Mouse (Mus musculus) embryonic facial prominence, embryonic 10.5 days (tissue): ENCODE data around the gene Col19a1. TPM values are rescaled to one million over a fixed set of nuclear protein-coding genes. Genes with fewer than 3 reads are reported as not detected.

Source experiments
- DNase-seq: peaks from one replicate; pipeline ENCODE4 v3.0.0-alpha.2; 2017; ENCODE audit warnings: low spot score
- H3K27ac ChIP-seq: fragments of 300-500 bp; sonication (generic); replicated peaks from 2 replicates; pipeline ENCODE4 v1.5.1; 2016; ENCODE audit warnings: mild to moderate bottlenecking
- H3K27me3 ChIP-seq: fragments of 300-500 bp; sonication (generic); replicated peaks from 2 replicates; pipeline ENCODE4 v1.6.1; 2016; ENCODE audit warnings: low read depth, mild to moderate bottlenecking; ENCODE audit not compliant: poor library complexity, severe bottlenecking
- H3K36me3 ChIP-seq: fragments of 300-500 bp; sonication (generic); replicated peaks from 2 replicates; pipeline ENCODE4 v1.6.1; 2016; ENCODE audit warnings: mild to moderate bottlenecking, moderate library complexity
- H3K4me1 ChIP-seq: fragments of 300-500 bp; sonication (generic); 2 replicates; pipeline ENCODE4 v1.6.1; 2016
- H3K4me3 ChIP-seq: fragments of 300-500 bp; sonication (generic); 2 replicates; pipeline ENCODE4 v1.5.1; 2016; ENCODE audit warnings: mild to moderate bottlenecking, moderate library complexity
- H3K9me3 ChIP-seq: fragments of 300-500 bp; sonication (generic); 2 replicates; pipeline ENCODE4 v1.6.1; 2016; ENCODE audit warnings: mild to moderate bottlenecking
- WGBS: fragments of 180-500 bp; shearing (Covaris S2); methylation state at CpG from one replicate; pipeline ENCODE4 v1.1.7; 2016; 5-methylcytosine and 5-hydroxymethylcytosine counted together
- polyA plus RNA-seq: library from polyadenylated mRNA; unstranded; fragments of >200 nt; fragmentation: Nextera tagmentation; extraction: Ambion mirVana; gene quantifications from 2 replicates; pipeline ENCODE4 v1.2.1, GENCODE M21; 2016

Col19a1 gene
- polyA plus RNA-seq, 1 experiment from 2014 or later = 0.42 TPM

- Histone ChIP-seq H3K36me3 (peaks cover 14% of the 10 kb centered on the region), H3K9me3 (no peaks in the 10 kb centered on the region), H3K4me1 (peaks cover 20% of the 10 kb centered on the region), H3K4me3 (no peak overlapping the region), H3K27me3 (no peaks in the 10 kb centered on the region), H3K27ac (no peak overlapping the region)
- WGBS = 63% methylated on average over 3 of the region's 3 CpGs
- no peak for DNase-seq
Measured at GRCm38 (mm10) chr1:24231504-24232270, 355.6 kb downstream of the Col19a1 start.

GRCm38 (mm10) chr1:24230428-24230827 is 356.8 kb downstream of the Col19a1 start:
- Histone ChIP-seq H3K4me3 (no peak overlapping the region), H3K4me1 (peaks cover 24% of the 10 kb centered on the region), H3K27ac (peak overlapping the region; percentile 30; the same call in 1 of the 2 replicates), H3K36me3 (peaks cover 14% of the 10 kb centered on the region), H3K27me3 (no peaks in the 10 kb centered on the region), H3K9me3 (no peaks in the 10 kb centered on the region)
- peak; percentile 49 for DNase-seq
- WGBS = 24% methylated on average over 8 of the region's 8 CpGs

- WGBS = 75% methylated on average over 1 of the region's 1 CpGs
- Histone ChIP-seq H3K9me3 (no peaks in the 10 kb centered on the region), H3K36me3 (peaks cover 22% of the 10 kb centered on the region), H3K27ac (no peak overlapping the region), H3K27me3 (no peaks in the 10 kb centered on the region), H3K4me3 (no peak overlapping the region), H3K4me1 (peaks cover 24% of the 10 kb centered on the region)
- no peak for DNase-seq
Measured at GRCm38 (mm10) chr1:24229552-24229951, 357.7 kb downstream of the Col19a1 start.

GRCm38 (mm10) chr1:24226941-24227711 is 360.1 kb downstream of the Col19a1 start:
- no peak overlapping the region for H3K27ac ChIP-seq
- peaks cover 34% of the 10 kb centered on the region for H3K36me3 ChIP-seq
- H3K4me1 ChIP-seq = peaks cover 24% of the 10 kb centered on the region
- no peak overlapping the region for H3K4me3 ChIP-seq
- no peaks in the 10 kb centered on the region for H3K27me3 ChIP-seq
- no peak for DNase-seq
- 86% methylated on average over 6 of the region's 6 CpGs for WGBS
- H3K9me3 ChIP-seq = no peaks in the 10 kb centered on the region

GRCm38 (mm10) chr1:24225825-24226526 is 361.3 kb downstream of the Col19a1 start:
- Histone ChIP-seq H3K27me3 (no peaks in the 10 kb centered on the region), H3K4me3 (no peak overlapping the region), H3K9me3 (no peaks in the 10 kb centered on the region), H3K4me1 (peaks cover 18% of the 10 kb centered on the region), H3K27ac (peak overlapping the region; percentile 37; the same call in 1 of the 2 replicates), H3K36me3 (peaks cover 37% of the 10 kb centered on the region)
- peak; percentile 43 for DNase-seq
- WGBS = 77% methylated on average over 4 of the region's 4 CpGs

GRCm38 (mm10) chr1:24222981-24223612 is 364.2 kb downstream of the Col19a1 start:
- no peak for DNase-seq

GRCm38 (mm10) chr1:24222231-24222630 is 365.0 kb downstream of the Col19a1 start:
- DNase-seq = no peak
- no peak overlapping the region for H3K27ac ChIP-seq
- H3K4me3 ChIP-seq = no peak overlapping the region
- H3K9me3 ChIP-seq = no peaks in the 10 kb centered on the region
- H3K27me3 ChIP-seq = no peaks in the 10 kb centered on the region
- peaks cover 12% of the 10 kb centered on the region for H3K4me1 ChIP-seq
- H3K36me3 ChIP-seq = peaks cover 36% of the 10 kb centered on the region
- WGBS = 84% methylated on average over 2 of the region's 2 CpGs

More at GRCm38 (mm10) chr1:24222981-24223612, 364.2 kb downstream of the Col19a1 start:
- Histone ChIP-seq H3K36me3 (peaks cover 37% of the 10 kb centered on the region), H3K27ac (no peak overlapping the region), H3K9me3 (no peaks in the 10 kb centered on the region), H3K27me3 (no peaks in the 10 kb centered on the region), H3K4me3 (no peak overlapping the region), H3K4me1 (peaks cover 12% of the 10 kb centered on the region)
- 87% methylated on average over 8 of the region's 8 CpGs for WGBS

- peaks cover 22% of the 10 kb centered on the region for H3K36me3 ChIP-seq
- H3K4me1 ChIP-seq = peaks cover 8% of the 10 kb centered on the region
- no peaks in the 10 kb centered on the region for H3K27me3 ChIP-seq
- no peak overlapping the region for H3K4me3 ChIP-seq
- H3K9me3 ChIP-seq = no peaks in the 10 kb centered on the region
- peak; percentile 17 for DNase-seq
- WGBS = 49% methylated on average over 6 of the region's 6 CpGs
- no peak overlapping the region for H3K27ac ChIP-seq
Measured at GRCm38 (mm10) chr1:24219041-24219440, 368.2 kb downstream of the Col19a1 start.

Other genes starting within 250 kb of the Col19a1 start
- 21.2 and 21.3 TPM in 2 replicates for gene Lmbrd1, start 91.2 kb upstream of the Col19a1 start, polyA plus RNA-seq